Mouse (Mus musculus) bone marrow macrophage, adult 2 months (primary cell): Measurements from ENCODE around the gene Chchd10.
"Not testable (repeated sequence)": the region's sequence is repeated elsewhere in the genome, so short reads cannot be mapped to it uniquely, and the experiment has no call there.

ENCODE experiments used
- CTCF ChIP-seq: IDR thresholded peaks from 2 replicates; pipeline ENCODE4 v1.5.1; 2012; ENCODE audit warnings: low read depth, mild to moderate bottlenecking, low read length, moderate library complexity
- POLR2A ChIP-seq: IDR thresholded peaks from 2 replicates; pipeline ENCODE4 v1.6.1; 2012; ENCODE audit warnings: mild to moderate bottlenecking, low read depth, low read length, borderline replicate concordance

DNA sequence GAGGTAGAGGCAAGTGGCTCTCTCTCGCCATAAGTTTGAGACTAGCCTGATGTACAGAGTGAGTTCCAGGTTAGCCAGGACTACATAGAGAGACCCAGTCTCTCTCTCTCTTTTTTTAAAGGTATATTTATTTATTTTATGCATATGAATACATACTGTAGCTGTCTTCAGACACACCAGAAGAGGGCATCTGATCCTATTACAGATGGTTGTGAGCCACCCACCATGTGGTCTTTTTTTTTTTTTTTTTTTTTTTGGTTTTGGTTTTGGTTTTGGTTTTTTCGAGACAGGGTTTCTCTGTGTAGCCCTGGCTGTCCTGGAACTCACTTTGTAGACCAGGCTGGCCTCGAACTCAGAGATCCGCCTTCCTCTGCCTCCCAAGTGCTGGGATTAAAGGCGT is 45.4 kb upstream of the Chchd10 start:
- TF ChIP-seq POLR2A, CTCF: not testable (repeated sequence)
